Mouse (Mus musculus): ENCODE measurements around the gene Pcsk4. TPM values are rescaled to one million over a fixed set of nuclear protein-coding genes. Genes with fewer than 3 reads are reported as not detected.

Pcsk4 gene
- polyA plus RNA-seq, 1 experiment from 2014 or later, result 4.9 TPM

GRCm38 (mm10) chr10:80321670-80322581 is 7.4 kb downstream of the Pcsk4 start:
- H3K4me2 ChIP-seq (ENCODE audit: low read depth, low read length), result peak overlapping the region; percentile 83; the same call in 1 of the 2 replicates

GRCm38 (mm10) chr10:80321014-80321669 is 8.2 kb downstream of the Pcsk4 start:
- Histone ChIP-seq H3K4me3 (ENCODE audit: low read depth, low read length) (no peak overlapping the region), H3K27ac (ENCODE audit: low read depth, low read length) (no peak overlapping the region), H3K9me3 (ENCODE audit: control insufficient read depth, low read length) (no peaks in the 10 kb centered on the region), H3K9ac (replicated peaks; ENCODE audit: low read depth, low read length) (no peak overlapping the region), H3K27me3 (ENCODE audit: control insufficient read depth, insufficient read depth, low read length) (no peaks in the 10 kb centered on the region; the same call in 1 of the 2 replicates), H3K4me1 (ENCODE audit: control insufficient read depth, insufficient read depth, low read length) (peaks cover 17% of the 10 kb centered on the region), H3K4me2 (ENCODE audit: low read depth, low read length) (no peak overlapping the region), H3K36me3 (ENCODE audit: control insufficient read depth, insufficient read depth, low read length) (peaks cover 22% of the 10 kb centered on the region)
- no peak for ATAC-seq (ENCODE audit: low read depth)
- WGBS, result 78% methylated on average over 6 of the region's 6 CpGs

More at GRCm38 (mm10) chr10:80321670-80322581, 7.4 kb downstream of the Pcsk4 start:
- no peak overlapping the region for H3K27ac ChIP-seq (ENCODE audit: low read depth, low read length)
- peaks cover 15% of the 10 kb centered on the region for H3K4me1 ChIP-seq (ENCODE audit: control insufficient read depth, insufficient read depth, low read length)
- H3K27me3 ChIP-seq (ENCODE audit: control insufficient read depth, insufficient read depth, low read length), result no peaks in the 10 kb centered on the region; the same call in 1 of the 2 replicates
- no peak; the same call in 1 of the 2 replicates for ATAC-seq (ENCODE audit: low read depth)
- 90% methylated on average over 21 of the region's 21 CpGs for WGBS
- H3K4me3 ChIP-seq (ENCODE audit: low read depth, low read length), result no peak overlapping the region; the same call in 1 of the 2 replicates
- no peak overlapping the region for H3K9ac ChIP-seq (replicated peaks; ENCODE audit: low read depth, low read length)
- peaks cover 14% of the 10 kb centered on the region for H3K36me3 ChIP-seq (ENCODE audit: control insufficient read depth, insufficient read depth, low read length)
- no peaks in the 10 kb centered on the region for H3K9me3 ChIP-seq (ENCODE audit: control insufficient read depth, low read length)

GRCm38 (mm10) chr10:80320340-80320760 is 8.9 kb downstream of the Pcsk4 start, which contains the start of gene 2310011J03Rik:
Gene 2310011J03Rik (minus strand): TSS chr10:80320537.
- WGBS, result under 1% methylated on average over 34 of the region's 34 CpGs

GRCm38 (mm10) chr10:80317011-80317410 is 12.3 kb downstream of the Pcsk4 start:
- no peak overlapping the region for H3K27ac ChIP-seq (ENCODE audit: low read depth, low read length)
- 40% methylated on average over 10 of the region's 10 CpGs for WGBS

More at GRCm38 (mm10) chr10:80320340-80320760, 8.9 kb downstream of the Pcsk4 start, which contains the start of gene 2310011J03Rik:
- Histone ChIP-seq H3K27ac (ENCODE audit: low read depth, low read length) (peak within 1 kb of the TSS; percentile 16; the same call in 1 of the 2 replicates), H3K4me2 (ENCODE audit: low read depth, low read length) (peak within 1 kb of the TSS; percentile 98), H3K36me3 (ENCODE audit: control insufficient read depth, insufficient read depth, low read length) (peaks cover 29% of the 10 kb centered on the region), H3K4me3 (ENCODE audit: low read depth, low read length) (peak within 1 kb of the TSS; percentile 62), H3K27me3 (ENCODE audit: control insufficient read depth, insufficient read depth, low read length) (no peaks in the 10 kb centered on the region), H3K9ac (replicated peaks; ENCODE audit: low read depth, low read length) (peak within 1 kb of the TSS; percentile 66), H3K9me3 (ENCODE audit: control insufficient read depth, low read length) (no peaks in the 10 kb centered on the region), H3K4me1 (ENCODE audit: control insufficient read depth, insufficient read depth, low read length) (peaks cover 21% of the 10 kb centered on the region)
- peak; percentile 70; the same call in 1 of the 2 replicates for ATAC-seq (ENCODE audit: low read depth)

GRCm38 (mm10) chr10:80316359-80316781 is 12.9 kb downstream of the Pcsk4 start:
- Histone ChIP-seq H3K9me3 (ENCODE audit: control insufficient read depth, low read length) (no peaks in the 10 kb centered on the region), H3K27me3 (ENCODE audit: control insufficient read depth, insufficient read depth, low read length) (no peaks in the 10 kb centered on the region), H3K9ac (replicated peaks; ENCODE audit: low read depth, low read length) (no peak overlapping the region), H3K27ac (ENCODE audit: low read depth, low read length) (no peak overlapping the region), H3K36me3 (ENCODE audit: control insufficient read depth, insufficient read depth, low read length) (peaks cover 69% of the 10 kb centered on the region), H3K4me3 (ENCODE audit: low read depth, low read length) (no peak overlapping the region), H3K4me2 (ENCODE audit: low read depth, low read length) (no peak overlapping the region), H3K4me1 (ENCODE audit: control insufficient read depth, insufficient read depth, low read length) (peaks cover 12% of the 10 kb centered on the region)
- ATAC-seq (ENCODE audit: low read depth), result 0 out of 2 replicates have a peak, but pooled peaks have one; percentile 6
- WGBS, result 17% methylated on average over 11 of the region's 11 CpGs

More at GRCm38 (mm10) chr10:80317011-80317410, 12.3 kb downstream of the Pcsk4 start:
- peaks cover 63% of the 10 kb centered on the region for H3K36me3 ChIP-seq (ENCODE audit: control insufficient read depth, insufficient read depth, low read length)
- H3K9me3 ChIP-seq (ENCODE audit: control insufficient read depth, low read length), result no peaks in the 10 kb centered on the region
- no peak overlapping the region for H3K9ac ChIP-seq (replicated peaks; ENCODE audit: low read depth, low read length)
- no peak overlapping the region for H3K4me3 ChIP-seq (ENCODE audit: low read depth, low read length)
- no peak overlapping the region for H3K4me2 ChIP-seq (ENCODE audit: low read depth, low read length)
- ATAC-seq (ENCODE audit: low read depth), result no peak
- peaks cover 12% of the 10 kb centered on the region for H3K4me1 ChIP-seq (ENCODE audit: control insufficient read depth, insufficient read depth, low read length)
- no peaks in the 10 kb centered on the region for H3K27me3 ChIP-seq (ENCODE audit: control insufficient read depth, insufficient read depth, low read length)

DNA sequence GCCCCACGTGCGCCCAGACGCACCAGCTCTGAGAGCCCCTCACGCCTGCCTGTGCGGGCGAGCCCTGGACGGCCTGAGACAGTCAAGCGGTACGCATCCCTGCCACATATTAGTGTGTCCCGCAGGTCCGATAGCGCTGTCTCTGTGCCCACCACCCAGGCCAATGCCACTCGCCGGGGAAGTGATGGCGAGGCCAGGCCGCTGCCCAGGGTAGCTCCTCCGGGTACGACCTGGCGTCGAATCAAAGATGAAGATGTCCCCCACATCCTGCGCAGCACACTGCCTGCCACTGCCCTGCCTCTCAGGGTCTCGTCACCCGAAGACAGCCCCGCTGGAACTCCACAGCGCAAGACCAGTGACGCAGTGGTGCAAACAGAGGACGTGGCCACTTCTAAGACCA is 14.0 kb downstream of the Pcsk4 start:
- Histone ChIP-seq H3K4me1 (ENCODE audit: control insufficient read depth, insufficient read depth, low read length) (peaks cover 12% of the 10 kb centered on the region), H3K4me3 (ENCODE audit: low read depth, low read length) (no peak overlapping the region), H3K9me3 (ENCODE audit: control insufficient read depth, low read length) (no peaks in the 10 kb centered on the region), H3K9ac (replicated peaks; ENCODE audit: low read depth, low read length) (no peak overlapping the region), H3K27ac (ENCODE audit: low read depth, low read length) (no peak overlapping the region), H3K4me2 (ENCODE audit: low read depth, low read length) (no peak overlapping the region), H3K36me3 (ENCODE audit: control insufficient read depth, insufficient read depth, low read length) (peaks cover 80% of the 10 kb centered on the region), H3K27me3 (ENCODE audit: control insufficient read depth, insufficient read depth, low read length) (no peaks in the 10 kb centered on the region)
- ATAC-seq (ENCODE audit: low read depth), result no peak
- WGBS, result 49% methylated on average over 27 of the region's 27 CpGs

- Histone ChIP-seq H3K9me3 (ENCODE audit: control insufficient read depth, low read length) (no peaks in the 10 kb centered on the region), H3K9ac (replicated peaks; ENCODE audit: low read depth, low read length) (no peak overlapping the region), H3K4me1 (ENCODE audit: control insufficient read depth, insufficient read depth, low read length) (peaks cover 10% of the 10 kb centered on the region), H3K4me2 (ENCODE audit: low read depth, low read length) (no peak overlapping the region), H3K27ac (ENCODE audit: low read depth, low read length) (no peak overlapping the region), H3K4me3 (ENCODE audit: low read depth, low read length) (no peak overlapping the region), H3K27me3 (ENCODE audit: control insufficient read depth, insufficient read depth, low read length) (no peaks in the 10 kb centered on the region), H3K36me3 (ENCODE audit: control insufficient read depth, insufficient read depth, low read length) (peaks cover 86% of the 10 kb centered on the region)
- 58% methylated on average over 16 of the region's 16 CpGs for WGBS
- no peak for ATAC-seq (ENCODE audit: low read depth)
These were observed 14.8 kb downstream of the Pcsk4 start for GRCm38 (mm10) chr10:80314494-80315001.

DNA sequence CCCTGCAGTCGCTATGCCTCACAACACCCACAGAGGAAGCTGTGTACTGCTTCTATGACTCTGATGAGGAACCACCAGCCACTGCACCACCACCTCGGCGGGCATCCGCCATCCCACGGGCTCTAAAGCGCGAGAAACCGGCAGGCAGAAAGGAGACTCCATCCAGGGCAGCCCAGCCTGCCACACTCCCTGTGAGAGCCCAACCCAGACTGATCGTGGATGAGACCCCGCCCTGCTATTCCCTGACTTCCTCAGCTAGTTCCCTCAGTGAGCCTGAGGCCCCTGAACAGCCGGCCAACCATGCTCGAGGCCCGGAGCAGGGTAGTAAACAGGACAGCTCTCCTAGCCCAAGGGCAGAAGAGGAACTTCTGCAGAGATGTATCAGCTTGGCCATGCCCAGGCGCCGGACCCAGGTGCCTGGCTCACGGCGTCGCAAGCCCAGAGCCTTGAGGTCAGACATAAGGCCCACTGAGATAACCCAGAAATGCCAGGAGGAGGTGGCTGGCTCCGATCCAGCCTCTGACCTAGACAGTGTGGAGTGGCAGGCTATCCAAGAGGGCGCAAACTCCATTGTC is 15.6 kb downstream of the Pcsk4 start:
- H3K4me1 ChIP-seq (ENCODE audit: control insufficient read depth, insufficient read depth, low read length), result peaks cover 5% of the 10 kb centered on the region
- H3K9ac ChIP-seq (replicated peaks; ENCODE audit: low read depth, low read length), result no peak overlapping the region
- H3K4me3 ChIP-seq (ENCODE audit: low read depth, low read length), result no peak overlapping the region
- peaks cover 94% of the 10 kb centered on the region for H3K36me3 ChIP-seq (ENCODE audit: control insufficient read depth, insufficient read depth, low read length)
- no peak overlapping the region for H3K4me2 ChIP-seq (ENCODE audit: low read depth, low read length)
- 44% methylated on average over 20 of the region's 20 CpGs for WGBS
- H3K9me3 ChIP-seq (ENCODE audit: control insufficient read depth, low read length), result no peaks in the 10 kb centered on the region
- no peaks in the 10 kb centered on the region for H3K27me3 ChIP-seq (ENCODE audit: control insufficient read depth, insufficient read depth, low read length)
- H3K27ac ChIP-seq (ENCODE audit: low read depth, low read length), result no peak overlapping the region
- ATAC-seq (ENCODE audit: low read depth), result no peak
